Mouse (Mus musculus): ENCODE measurements around the gene Calhm1.
"Not testable (repeated sequence)": the region's sequence is repeated elsewhere in the genome, so short reads cannot be mapped to it uniquely, and the experiment has no call there.

Calhm1 gene

DNA sequence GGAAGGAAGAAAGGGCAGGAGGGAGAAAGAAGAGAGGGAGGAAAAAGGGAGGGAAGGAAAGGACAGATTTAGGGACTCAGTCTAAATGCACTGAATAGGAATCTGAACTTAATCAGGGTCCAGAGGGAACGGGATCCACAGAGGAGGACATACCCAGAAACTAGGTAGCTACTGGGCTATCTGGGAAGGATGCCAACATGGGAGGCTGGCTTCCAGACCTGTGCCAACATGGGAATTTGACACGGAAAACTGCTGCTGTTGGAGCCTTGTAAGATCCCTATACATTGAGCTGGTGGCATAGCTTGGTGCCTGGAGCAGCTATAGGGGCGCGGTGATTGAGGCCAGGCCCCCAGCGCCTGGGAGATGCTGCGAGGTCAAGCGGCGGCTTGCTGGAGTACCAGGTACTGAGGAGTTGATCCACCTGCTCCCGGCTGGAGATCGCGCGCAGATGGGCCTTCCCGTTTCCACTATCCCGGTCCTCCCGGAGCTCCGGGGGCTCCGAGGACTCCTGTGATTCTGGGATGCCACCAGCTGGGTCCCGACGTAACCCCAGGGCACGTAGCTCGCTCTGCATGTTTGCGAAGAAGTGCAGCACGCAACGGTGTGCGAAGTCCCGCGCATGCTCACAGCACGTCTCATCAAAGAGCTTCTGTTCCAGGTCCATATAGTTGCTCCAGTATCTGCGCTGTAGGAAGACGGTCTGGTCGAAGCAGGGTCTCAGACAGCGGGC lies 7.4 kb upstream of the Calhm1 start:
- DNase-seq, result no peak

DNA sequence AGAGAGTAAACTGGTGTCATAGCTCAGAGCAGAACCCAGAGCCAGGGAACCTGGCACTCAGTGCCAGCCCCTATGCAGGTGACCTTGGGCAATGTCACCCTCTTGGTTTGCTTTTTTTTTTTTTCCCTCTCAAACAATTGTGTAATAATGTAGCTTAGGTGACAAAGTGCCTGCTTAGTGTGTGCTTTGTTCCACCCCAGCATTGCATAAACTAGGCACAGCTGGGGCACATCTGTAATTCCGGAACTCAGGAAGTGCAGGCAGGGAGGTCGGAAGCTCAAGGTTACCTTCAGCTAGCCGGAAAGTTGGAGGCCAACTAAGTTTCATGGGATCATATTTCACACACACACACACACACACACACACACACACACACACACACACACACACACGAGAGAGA lies 5.8 kb upstream of the Calhm1 start:
- DNase-seq, result peak in 1 of 2 experiments; percentile 51

DNA sequence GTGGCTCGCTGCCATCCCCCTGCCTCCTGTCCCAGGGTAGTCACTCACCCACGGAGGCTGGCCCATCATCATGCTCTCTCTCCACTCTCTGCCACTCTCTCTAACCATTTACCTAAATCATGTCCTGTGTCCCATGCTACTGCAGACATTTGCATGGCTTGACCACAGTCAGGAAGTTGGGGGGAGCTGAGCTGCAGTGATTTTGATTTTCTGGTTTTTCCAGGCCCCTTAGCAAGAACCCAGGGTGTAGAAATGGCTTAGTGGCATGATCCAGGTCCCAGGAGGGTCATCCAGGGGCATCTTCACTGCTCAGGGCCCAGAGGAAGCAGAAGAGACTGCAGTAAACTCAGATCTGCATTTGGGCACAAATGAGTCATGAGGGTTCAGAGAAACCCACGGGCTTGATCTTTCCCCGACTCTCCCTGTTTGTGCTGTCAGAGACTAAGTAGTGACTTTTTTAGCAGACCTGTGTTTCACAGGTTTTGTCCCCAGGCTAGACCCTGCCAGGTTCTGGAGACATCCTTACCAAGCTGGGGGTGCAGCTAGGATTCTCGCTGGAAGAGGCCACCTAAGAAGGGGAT lies 4.3 kb upstream of the Calhm1 start:
- DNase-seq, result no peak

DNA sequence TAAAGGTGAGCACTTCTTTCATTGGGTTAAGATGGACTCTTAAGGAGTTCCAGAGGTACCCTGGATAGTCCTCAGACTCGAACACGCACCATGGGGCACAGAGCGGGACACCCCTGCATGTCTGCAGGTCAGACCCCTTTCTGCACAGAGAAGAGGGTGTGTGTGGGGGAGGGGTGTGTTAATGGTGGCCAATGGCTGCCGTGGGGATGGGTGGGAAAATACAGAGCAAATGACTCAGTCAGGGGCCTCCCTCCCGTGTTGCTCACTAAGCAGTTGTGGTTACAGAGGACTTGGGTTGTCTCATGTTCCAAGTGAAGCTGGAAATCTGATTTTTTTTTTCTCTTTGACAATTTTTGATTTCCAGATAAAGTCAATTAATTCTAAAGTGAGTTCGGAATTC lies 1.6 kb downstream of the Calhm1 start:
- DNase-seq, result no peak

DNA sequence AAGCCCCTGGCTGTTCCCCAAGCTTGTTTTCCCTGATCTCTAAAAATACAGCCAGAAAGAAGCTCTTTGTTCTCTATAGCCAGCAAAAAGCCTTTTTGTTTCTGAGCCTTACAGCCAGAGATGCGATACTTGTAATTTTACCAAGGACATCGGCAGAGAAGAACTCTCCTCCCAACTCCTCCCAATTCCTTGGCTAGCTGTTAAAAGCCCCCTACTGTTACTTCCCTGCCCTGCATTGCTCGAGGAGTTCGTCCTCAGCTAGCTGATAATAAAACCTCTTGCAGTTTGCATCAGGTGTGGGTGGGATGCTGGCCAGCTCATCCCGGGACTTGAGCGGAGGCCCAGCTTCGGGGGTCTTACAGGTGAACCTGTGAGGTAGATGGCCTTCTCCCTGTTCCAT lies 4.4 kb downstream of the Calhm1 start:
- DNase-seq, result not testable (repeated sequence)

DNA sequence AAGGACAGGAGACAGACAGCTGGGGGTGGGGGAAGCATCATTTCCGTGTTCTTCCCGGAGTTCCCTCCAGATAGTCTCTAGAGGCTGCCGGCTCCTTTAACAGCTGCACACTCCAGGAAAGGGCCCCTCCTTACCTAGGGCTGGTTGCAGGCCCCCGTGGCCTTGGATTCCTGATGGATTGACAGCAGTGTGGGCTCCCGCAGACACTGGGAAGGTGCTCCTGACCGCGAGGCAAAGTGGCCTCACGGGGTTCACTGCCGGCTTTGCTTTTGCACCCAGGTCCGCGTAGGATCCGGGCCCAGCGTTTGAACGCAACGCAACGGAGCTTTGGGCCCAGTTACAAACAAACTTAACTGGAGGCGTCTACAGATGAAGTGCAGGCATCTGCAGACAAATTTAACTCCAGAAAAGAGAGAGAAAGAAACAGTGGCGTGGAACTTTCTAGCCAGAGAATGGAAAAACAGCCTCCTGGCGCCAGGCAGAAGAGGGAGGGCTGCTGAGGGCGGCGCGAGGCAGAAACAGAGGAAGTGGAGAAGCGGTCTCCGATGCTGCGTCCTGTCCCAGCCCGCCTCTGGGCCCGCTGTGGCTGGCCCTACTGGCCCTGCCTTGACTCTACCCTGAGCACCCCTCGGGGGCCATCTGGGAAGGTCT lies 6.2 kb downstream of the Calhm1 start, which contains the start of gene Calhm2:
Gene Calhm2 (minus strand): TSS at position 524 of the 651 bp plus-strand sequence.
- peak; percentile 60 to 64 for DNase-seq

DNA sequence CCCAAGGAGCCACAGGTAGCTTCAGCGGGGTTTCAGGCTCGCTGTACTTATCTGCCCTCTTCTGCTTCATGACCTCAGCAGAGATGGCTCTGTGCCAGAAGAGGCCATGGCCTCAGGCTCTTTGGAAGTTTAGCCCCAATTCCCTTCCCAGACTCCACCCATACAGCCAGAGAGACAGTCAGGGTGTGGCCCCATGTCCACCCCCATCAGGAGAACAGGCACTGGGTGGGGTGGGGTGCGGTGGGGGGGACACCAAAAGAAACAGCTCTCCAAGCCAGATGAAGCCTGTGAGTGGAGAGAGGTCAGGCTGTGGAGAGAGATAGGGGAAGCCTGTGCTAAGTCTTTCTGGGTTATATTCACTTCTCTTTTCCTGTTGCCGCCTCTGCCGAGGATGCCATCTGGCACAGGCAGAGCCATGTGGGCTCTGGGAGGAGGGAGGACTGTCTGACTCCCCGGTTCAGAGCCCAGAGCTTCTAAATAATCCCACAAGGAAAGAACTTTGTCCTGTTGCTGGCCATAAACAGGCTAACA lies 6.9 kb downstream of the Calhm1 start:
- peak; percentile 70 to 77 for DNase-seq

DNA sequence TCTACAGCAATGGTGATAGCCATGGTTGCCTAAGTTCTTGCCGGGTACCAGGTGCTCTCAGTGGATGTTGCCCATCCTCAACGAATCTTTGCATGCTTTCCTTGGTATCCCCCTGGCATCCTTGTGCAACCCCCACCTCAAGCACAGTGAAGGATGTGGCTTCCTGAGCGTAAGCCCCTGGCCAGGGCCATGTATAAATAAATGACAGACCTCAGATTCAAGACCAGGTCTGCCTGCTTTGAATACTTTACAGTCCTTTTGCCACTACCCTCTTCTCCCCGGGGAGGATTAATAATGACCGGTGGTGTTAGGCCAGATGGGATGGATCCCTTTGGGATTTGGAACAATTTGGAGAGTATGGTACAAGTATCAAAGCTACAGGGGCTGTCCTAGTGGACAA lies 7.9 kb downstream of the Calhm1 start:
- DNase-seq, result no peak

DNA sequence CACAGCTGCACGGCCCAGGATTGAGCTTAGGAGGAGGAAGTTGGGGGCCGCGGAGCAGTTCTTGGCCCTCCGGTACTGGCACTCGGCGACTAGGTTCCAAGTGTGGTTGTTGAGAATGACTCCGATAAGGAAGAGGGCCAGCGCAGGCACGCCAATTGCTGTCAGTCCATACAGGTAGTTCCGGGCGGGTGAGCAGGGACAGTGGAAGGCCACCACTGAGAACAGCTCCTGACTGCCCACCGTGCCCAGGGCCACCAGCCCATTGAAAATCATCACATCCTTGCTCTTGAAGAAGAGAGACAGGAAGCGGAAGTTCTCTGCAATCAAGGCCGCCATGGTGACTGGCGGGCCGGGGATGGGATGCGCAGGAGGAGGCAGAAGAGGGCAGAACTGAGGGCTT lies 8.5 kb downstream of the Calhm1 start:
- no peak for DNase-seq

DNA sequence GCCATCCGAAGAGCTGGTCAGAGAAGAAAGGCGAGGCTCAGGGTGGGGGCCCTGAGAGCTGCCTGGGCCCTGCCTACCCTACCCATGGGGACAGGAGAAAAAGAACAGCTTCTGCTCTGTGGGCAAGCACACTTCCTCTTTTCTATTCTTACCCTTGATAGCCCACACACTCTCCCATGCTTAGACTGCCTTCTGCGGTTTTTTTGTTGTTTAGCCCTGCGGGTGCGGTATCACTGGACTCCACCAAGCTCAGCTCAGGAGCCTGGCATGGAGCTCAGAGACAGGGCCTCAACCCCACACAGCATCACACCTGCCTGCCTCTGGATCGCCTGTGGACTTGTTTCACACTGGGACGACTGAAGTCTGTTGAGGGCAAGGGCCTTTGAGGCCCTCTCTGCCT lies 10.9 kb downstream of the Calhm1 start:
- DNase-seq, result peak; percentile 14 to 26

DNA sequence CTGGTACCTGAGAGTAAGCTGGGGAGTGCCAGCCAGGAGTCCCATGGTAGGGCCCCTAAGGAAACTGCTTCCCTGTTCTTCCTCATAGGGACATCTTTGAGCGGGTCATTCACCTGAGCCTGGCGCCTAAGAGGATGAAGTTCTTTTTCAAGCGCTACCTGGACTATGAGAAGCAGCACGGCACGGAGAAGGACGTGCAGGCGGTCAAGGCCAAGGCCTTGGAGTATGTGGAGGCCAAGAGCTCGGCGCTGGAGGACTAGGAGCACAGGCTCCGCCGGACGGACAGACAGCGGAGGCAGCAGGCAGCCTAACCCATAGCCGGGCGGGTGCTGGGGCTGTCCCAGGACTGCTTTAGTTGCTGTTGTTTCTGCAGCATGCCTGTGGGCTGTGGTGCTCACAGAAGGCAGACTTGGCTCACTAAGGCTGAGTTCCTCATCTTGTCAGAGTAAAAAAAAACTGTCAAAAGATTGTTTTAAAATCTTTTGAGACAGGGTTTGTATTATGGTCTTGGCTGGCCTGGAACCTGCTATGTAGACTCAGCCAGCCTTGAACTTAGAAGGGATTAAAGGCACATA lies 13.4 kb downstream of the Calhm1 start:
- no peak for DNase-seq

DNA sequence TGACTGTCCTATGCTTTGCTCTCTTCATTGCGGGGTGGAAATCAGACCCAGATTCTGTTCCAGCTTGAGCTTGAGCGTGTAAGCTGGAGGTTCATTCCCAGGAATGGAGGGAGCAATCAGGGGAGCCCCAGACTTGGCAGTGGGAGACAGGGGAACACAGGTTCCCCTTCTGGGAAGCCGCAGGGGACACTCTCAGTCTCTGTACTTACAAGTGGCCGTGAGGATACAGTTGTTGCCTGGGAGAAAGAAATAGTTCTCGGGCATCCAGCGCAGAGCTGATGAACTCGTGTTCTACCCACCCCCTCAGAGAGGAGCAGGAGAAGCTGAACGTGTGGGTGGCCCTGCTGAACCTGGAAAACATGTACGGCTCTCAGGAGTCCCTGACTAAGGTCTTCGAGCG lies 15.2 kb downstream of the Calhm1 start:
- no peak for DNase-seq

DNA sequence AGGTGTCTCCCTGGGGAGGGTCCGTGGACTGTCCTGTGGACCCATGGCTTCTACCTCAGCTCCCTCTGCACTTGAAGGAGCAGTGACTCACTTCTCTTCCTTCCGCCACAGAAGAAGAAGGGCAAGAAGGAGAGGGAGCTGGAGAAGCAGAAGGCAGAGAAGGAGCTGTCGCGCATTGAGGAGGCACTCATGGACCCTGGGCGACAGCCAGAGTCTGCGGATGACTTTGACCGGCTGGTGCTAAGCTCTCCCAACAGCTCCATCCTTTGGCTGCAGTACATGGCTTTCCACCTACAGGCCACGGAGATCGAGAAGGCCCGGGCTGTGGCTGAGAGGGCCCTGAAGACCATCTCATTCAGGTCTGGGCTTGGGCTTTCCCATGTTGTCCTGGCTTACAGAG lies 15.9 kb downstream of the Calhm1 start:
- no peak for DNase-seq

DNA sequence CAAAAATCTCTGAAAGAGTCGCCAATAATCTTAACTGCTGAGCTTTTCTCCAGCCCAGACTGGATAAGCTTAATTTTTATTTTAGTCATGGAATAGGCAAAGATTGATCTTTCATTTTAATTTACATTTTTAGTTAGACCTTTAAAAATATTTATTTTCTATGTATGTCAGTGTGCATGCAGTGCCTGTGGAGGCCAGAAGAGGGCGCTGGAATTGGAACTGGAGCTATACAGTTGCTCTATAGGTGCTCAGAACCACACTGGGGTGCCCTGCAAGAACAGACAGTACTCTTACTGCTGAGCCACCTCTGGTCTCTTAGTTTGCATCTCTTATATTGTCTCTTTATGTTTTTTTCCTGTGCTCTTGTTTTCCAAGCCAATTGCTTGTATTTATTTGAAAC lies 21.3 kb downstream of the Calhm1 start:
- no peak for DNase-seq

DNA sequence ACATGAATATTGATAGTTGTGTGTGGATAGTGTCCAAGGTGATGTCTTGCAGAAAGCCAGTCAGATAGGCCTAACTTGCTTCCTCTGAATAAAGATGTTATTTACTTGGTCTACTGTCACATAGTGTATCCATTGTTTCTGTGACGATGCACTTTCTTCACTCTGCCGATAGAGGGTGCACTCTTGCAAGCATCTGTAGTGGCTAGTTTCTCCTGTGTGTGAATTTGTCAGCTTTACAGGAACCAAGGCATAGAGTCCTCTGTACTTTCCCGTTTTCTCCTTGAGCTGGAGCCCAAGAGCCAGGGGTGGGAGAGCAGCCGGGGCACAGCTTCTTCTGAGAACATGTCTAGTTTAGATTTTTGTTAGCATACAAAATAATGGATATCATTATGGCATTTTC lies 23.0 kb downstream of the Calhm1 start:
- DNase-seq, result peak in 1 of 2 experiments; percentile 13

DNA sequence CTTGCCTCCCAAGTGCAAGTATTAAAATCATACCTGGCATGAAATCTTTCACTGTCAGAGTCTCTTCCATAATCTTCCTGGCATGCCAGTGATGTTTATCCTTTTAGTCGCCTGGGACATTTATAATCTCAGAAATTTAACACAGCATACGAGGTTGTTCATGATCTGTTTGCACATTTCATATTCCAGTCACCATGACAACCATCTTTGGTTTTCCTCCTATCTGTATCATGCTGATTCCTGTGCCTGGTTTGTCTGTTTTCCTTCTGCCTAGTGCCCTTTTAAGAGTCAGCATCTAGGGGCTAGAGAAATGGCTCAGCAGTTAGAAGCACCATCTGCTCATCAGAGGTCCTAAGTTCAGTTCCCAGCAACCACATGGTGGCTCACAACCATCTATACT lies 25.4 kb downstream of the Calhm1 start:
- no peak for DNase-seq

DNA sequence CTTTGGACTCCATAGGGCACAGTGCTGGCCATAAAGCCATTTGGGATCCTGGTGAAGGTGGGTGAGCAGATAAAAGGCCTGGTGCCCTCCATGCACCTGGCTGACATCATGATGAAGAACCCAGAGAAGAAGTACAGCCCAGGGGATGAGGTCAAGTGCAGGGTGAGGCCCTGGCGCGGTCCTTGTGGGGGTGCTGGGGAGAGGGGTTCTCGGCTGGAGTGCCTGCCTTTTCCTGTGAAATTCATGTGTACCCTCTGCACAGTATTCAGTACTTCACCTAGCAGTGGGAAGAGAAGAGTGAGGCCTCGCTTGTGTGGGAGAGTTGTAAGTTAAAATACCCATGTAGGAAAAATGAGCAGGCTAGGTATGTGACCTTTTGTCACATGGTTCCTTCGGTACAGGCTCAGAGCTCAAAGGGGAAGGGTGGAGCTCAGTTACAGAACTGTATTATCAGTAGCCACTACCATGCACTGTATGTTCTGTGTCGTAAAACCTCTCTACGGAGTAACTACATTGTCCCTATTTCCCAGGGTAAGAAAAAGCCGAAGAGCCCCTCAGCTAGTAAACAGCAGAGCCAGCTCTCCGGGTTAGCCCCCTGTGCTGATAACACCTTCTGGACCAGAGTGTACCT lies 39.3 kb downstream of the Calhm1 start:
- no peak for DNase-seq

DNA sequence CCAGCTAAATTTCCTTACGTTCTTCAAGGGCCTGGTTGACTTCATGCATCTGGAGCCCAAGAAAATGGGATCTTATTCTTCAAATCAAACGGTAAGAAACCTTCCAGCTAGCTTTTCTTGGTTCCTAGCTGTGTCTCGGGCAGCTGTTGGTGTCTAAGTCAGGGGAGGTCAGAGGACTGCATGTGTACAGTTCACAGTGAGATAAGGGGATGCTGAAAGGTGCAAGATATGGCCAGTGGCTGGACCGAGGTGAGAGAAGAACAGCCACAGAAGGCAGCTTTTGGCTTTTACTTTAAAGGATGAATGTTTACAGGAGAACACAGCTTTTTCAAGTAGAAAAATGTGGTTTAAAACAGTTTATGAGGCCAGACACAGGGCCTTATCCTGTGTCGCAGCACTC lies 43.0 kb downstream of the Calhm1 start:
- DNase-seq, result no peak
